Mouse (Mus musculus): ENCODE data around the gene Agpat4. TPM values are rescaled to one million over a fixed set of nuclear protein-coding genes. Genes with fewer than 3 reads are reported as not detected.

Gene Agpat4
- 29.8 and 34.1 TPM in 2 replicates for total RNA-seq (2021)
- long read RNA-seq, transcript Agpat4-201 (9 exons, 1,915 nt), result major isoform, 77 of 84 reads
- long read RNA-seq, partial matches to known transcripts, result 5 of 84 reads
- long read RNA-seq, other reads (novel, unspliced or antisense), result 2 of 84 reads

GRCm38 (mm10) chr17:12118561-12118925, at the start of gene Agpat4:
Gene Agpat4, plus strand, starts transcription at chr17:12118704.
- peak; percentile 46 for DNase-seq

- no peak for DNase-seq
Measured at GRCm38 (mm10) chr17:12076816-12077215, 41.7 kb upstream of the Agpat4 start.

GRCm38 (mm10) chr17:12080656-12081495, 37.6 kb upstream of the Agpat4 start:
- no peak for DNase-seq

GRCm38 (mm10) chr17:12082201-12082600, 36.3 kb upstream of the Agpat4 start:
- DNase-seq, result no peak

- no peak for DNase-seq
Measured at GRCm38 (mm10) chr17:12090261-12090927, 28.1 kb upstream of the Agpat4 start.

GRCm38 (mm10) chr17:12092901-12093564, 25.5 kb upstream of the Agpat4 start:
- no peak for DNase-seq

GRCm38 (mm10) chr17:12094016-12094415, 24.5 kb upstream of the Agpat4 start:
- DNase-seq, result no peak

GRCm38 (mm10) chr17:12094827-12095590, 23.5 kb upstream of the Agpat4 start:
- peak; percentile 27 for DNase-seq

GRCm38 (mm10) chr17:12099415-12099814, 19.1 kb upstream of the Agpat4 start:
- DNase-seq, result no peak

- no peak for DNase-seq
Measured at GRCm38 (mm10) chr17:12102326-12102725, 16.2 kb upstream of the Agpat4 start.

GRCm38 (mm10) chr17:12103781-12104180, 14.7 kb upstream of the Agpat4 start:
- DNase-seq, result no peak

- no peak for DNase-seq
Measured at GRCm38 (mm10) chr17:12104245-12104644, 14.3 kb upstream of the Agpat4 start.

- DNase-seq, result no peak
Measured at GRCm38 (mm10) chr17:12104690-12105089, 13.8 kb upstream of the Agpat4 start.

- DNase-seq, result no peak
Measured at GRCm38 (mm10) chr17:12106255-12106654, 12.2 kb upstream of the Agpat4 start.

- DNase-seq, result no peak
Measured at GRCm38 (mm10) chr17:12113626-12114025, 4.9 kb upstream of the Agpat4 start.

- no peak for DNase-seq
Measured at GRCm38 (mm10) chr17:12115086-12115485, 3.4 kb upstream of the Agpat4 start.

- no peak for DNase-seq
Measured at GRCm38 (mm10) chr17:12118131-12118530, 373 bp upstream of the Agpat4 start.

GRCm38 (mm10) chr17:12118926-12119641, 580 bp downstream of the Agpat4 start:
- DNase-seq, result peak; percentile 70

- DNase-seq, result no peak
Measured at GRCm38 (mm10) chr17:12119675-12120074, 1.2 kb downstream of the Agpat4 start.

GRCm38 (mm10) chr17:12120268-12120667, 1.8 kb downstream of the Agpat4 start:
- DNase-seq, result no peak

- peak; percentile 18 for DNase-seq
Measured at GRCm38 (mm10) chr17:12121226-12121794, 2.8 kb downstream of the Agpat4 start.
